Mouse (Mus musculus): ENCODE measurements around the gene Grm1. TPM values are rescaled to one million over a fixed set of nuclear protein-coding genes. Genes with fewer than 3 reads are reported as not detected.

Grm1 gene
- polyA plus RNA-seq, 2 experiments = not detected

- H3K27ac ChIP-seq = no peak overlapping the region
- H3K36me3 ChIP-seq (replicated peaks; ENCODE audit: control insufficient read depth, insufficient read depth, low read depth) = no peaks in the 10 kb centered on the region
- H3K4me1 ChIP-seq (replicated peaks; ENCODE audit: control insufficient read depth in 2 of 2, insufficient read depth in 2 of 2, low read length in 1 of 2) = no peaks in the 10 kb centered on the region
- no peak overlapping the region for H3K9ac ChIP-seq (replicated peaks)
- no peak overlapping the region for H3K4me3 ChIP-seq (ENCODE audit: insufficient read depth in 1 of 2, low read depth in 2 of 2, low read length in 2 of 2)
- ATAC-seq (ENCODE audit: insufficient read depth) (no peak), DNase-seq (ENCODE audit: low read depth in 3 of 3, low spot score in 3 of 3) (no peak)
- H3K27me3 ChIP-seq (ENCODE audit: control insufficient read depth, insufficient read depth, low read length) = no peaks in the 10 kb centered on the region
- no peaks in the 10 kb centered on the region for H3K9me3 ChIP-seq (ENCODE audit: control insufficient read depth, low read length)
- H3K4me2 ChIP-seq (ENCODE audit: low read depth) = no peak overlapping the region
- 66% methylated on average over 2 of the region's 2 CpGs for WGBS (ENCODE audit: insufficient replicate concordance)
- TF ChIP-seq CTCF (IDR thresholded peaks at IDR 0.05; ENCODE audit: low read depth) = no peak
- no peak for TF ChIP-seq EP300 (IDR thresholded peaks at IDR 0.05; ENCODE audit: low read depth)
Measured at GRCm38 (mm10) chr10:10947531-10947930, 134.6 kb downstream of the Grm1 start.

DNA sequence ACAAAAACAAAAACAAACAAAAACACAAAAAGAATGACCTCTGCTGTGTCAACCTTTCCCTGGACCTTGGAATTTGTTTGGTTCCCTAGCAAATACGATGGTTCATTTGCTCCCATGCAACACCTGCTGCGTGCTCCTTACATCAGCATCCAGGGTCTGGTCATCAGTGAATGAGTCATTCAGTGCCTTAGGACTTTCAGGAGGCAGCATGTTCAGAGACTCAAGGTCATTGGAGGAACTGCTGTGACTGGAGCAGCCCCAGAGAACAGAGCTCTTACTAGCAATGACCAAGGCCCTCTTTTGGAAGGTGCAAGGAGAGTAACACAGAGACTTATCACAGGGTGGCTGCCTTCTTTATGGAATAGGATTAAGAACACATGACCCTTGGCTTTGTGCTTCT is 138.2 kb downstream of the Grm1 start:
- H3K36me3 ChIP-seq (replicated peaks; ENCODE audit: control insufficient read depth, insufficient read depth, low read depth) = no peaks in the 10 kb centered on the region
- DNase-seq (ENCODE audit: low read depth in 3 of 3, low spot score in 3 of 3) (no peak), ATAC-seq (ENCODE audit: insufficient read depth) (no peak)
- no peak overlapping the region for H3K9ac ChIP-seq (replicated peaks)
- H3K27me3 ChIP-seq (ENCODE audit: control insufficient read depth, insufficient read depth, low read length) = no peaks in the 10 kb centered on the region
- H3K4me1 ChIP-seq (replicated peaks; ENCODE audit: control insufficient read depth in 2 of 2, insufficient read depth in 2 of 2, low read length in 1 of 2) = no peaks in the 10 kb centered on the region
- WGBS (ENCODE audit: insufficient replicate concordance) = 46% methylated on average over 2 of the region's 2 CpGs
- no peak overlapping the region for H3K27ac ChIP-seq
- no peak overlapping the region for H3K4me3 ChIP-seq (ENCODE audit: insufficient read depth in 1 of 2, low read depth in 2 of 2, low read length in 2 of 2)
- no peak overlapping the region for H3K4me2 ChIP-seq (ENCODE audit: low read depth)
- no peak for TF ChIP-seq EP300 (IDR thresholded peaks at IDR 0.05; ENCODE audit: low read depth)
- no peak for TF ChIP-seq CTCF (IDR thresholded peaks at IDR 0.05; ENCODE audit: low read depth)
- no peaks in the 10 kb centered on the region for H3K9me3 ChIP-seq (ENCODE audit: control insufficient read depth, low read length)

- H3K4me1 ChIP-seq (replicated peaks; ENCODE audit: control insufficient read depth in 2 of 2, insufficient read depth in 2 of 2, low read length in 1 of 2) = no peaks in the 10 kb centered on the region
- H3K4me2 ChIP-seq (ENCODE audit: low read depth) = no peak overlapping the region
- no peak overlapping the region for H3K9ac ChIP-seq (replicated peaks)
- ATAC-seq (ENCODE audit: insufficient read depth) (no peak), DNase-seq (ENCODE audit: low read depth in 3 of 3, low spot score in 3 of 3) (no peak)
- H3K27ac ChIP-seq = no peak overlapping the region
- H3K36me3 ChIP-seq (replicated peaks; ENCODE audit: control insufficient read depth, insufficient read depth, low read depth) = no peaks in the 10 kb centered on the region
- TF ChIP-seq CTCF (IDR thresholded peaks at IDR 0.05; ENCODE audit: low read depth) (no peak), EP300 (IDR thresholded peaks at IDR 0.05; ENCODE audit: low read depth) (no peak)
- H3K9me3 ChIP-seq (ENCODE audit: control insufficient read depth, low read length) = no peaks in the 10 kb centered on the region
- 58% methylated on average over 6 of the region's 6 CpGs for WGBS (ENCODE audit: insufficient replicate concordance)
- no peaks in the 10 kb centered on the region for H3K27me3 ChIP-seq (ENCODE audit: control insufficient read depth, insufficient read depth, low read length)
- no peak overlapping the region for H3K4me3 ChIP-seq (ENCODE audit: insufficient read depth in 1 of 2, low read depth in 2 of 2, low read length in 2 of 2)
Measured at GRCm38 (mm10) chr10:10942248-10942647, 139.9 kb downstream of the Grm1 start.

- TF ChIP-seq EP300 (IDR thresholded peaks at IDR 0.05; ENCODE audit: low read depth) = no peak
- no peak for TF ChIP-seq CTCF (IDR thresholded peaks at IDR 0.05; ENCODE audit: low read depth)
- H3K4me2 ChIP-seq (ENCODE audit: low read depth) = no peak overlapping the region
- no peaks in the 10 kb centered on the region for H3K36me3 ChIP-seq (replicated peaks; ENCODE audit: control insufficient read depth, insufficient read depth, low read depth)
- no peaks in the 10 kb centered on the region for H3K4me1 ChIP-seq (replicated peaks; ENCODE audit: control insufficient read depth in 2 of 2, insufficient read depth in 2 of 2, low read length in 1 of 2)
- 38% methylated on average over 3 of the region's 3 CpGs for WGBS (ENCODE audit: insufficient replicate concordance)
- H3K27ac ChIP-seq = no peak overlapping the region
- H3K9ac ChIP-seq (replicated peaks) = no peak overlapping the region
- H3K4me3 ChIP-seq (ENCODE audit: insufficient read depth in 1 of 2, low read depth in 2 of 2, low read length in 2 of 2) = no peak overlapping the region
- H3K9me3 ChIP-seq (ENCODE audit: control insufficient read depth, low read length) = no peaks in the 10 kb centered on the region
- H3K27me3 ChIP-seq (ENCODE audit: control insufficient read depth, insufficient read depth, low read length) = no peaks in the 10 kb centered on the region
- ATAC-seq (ENCODE audit: insufficient read depth) = no peak
- DNase-seq (ENCODE audit: low read depth in 3 of 3, low spot score in 3 of 3) = no peak
Measured at GRCm38 (mm10) chr10:10935806-10936205, 146.3 kb downstream of the Grm1 start.

- no peak for ATAC-seq (ENCODE audit: insufficient read depth)
- 48% methylated on average over 2 of the region's 2 CpGs for WGBS (ENCODE audit: insufficient replicate concordance)
- H3K9ac ChIP-seq (replicated peaks) = no peak overlapping the region
- no peaks in the 10 kb centered on the region for H3K4me1 ChIP-seq (replicated peaks; ENCODE audit: control insufficient read depth in 2 of 2, insufficient read depth in 2 of 2, low read length in 1 of 2)
- TF ChIP-seq EP300 (IDR thresholded peaks at IDR 0.05; ENCODE audit: low read depth) (no peak), CTCF (IDR thresholded peaks at IDR 0.05; ENCODE audit: low read depth) (no peak)
- DNase-seq (ENCODE audit: low read depth in 3 of 3, low spot score in 3 of 3) = no peak
- no peaks in the 10 kb centered on the region for H3K27me3 ChIP-seq (ENCODE audit: control insufficient read depth, insufficient read depth, low read length)
- no peak overlapping the region for H3K4me3 ChIP-seq (ENCODE audit: insufficient read depth in 1 of 2, low read depth in 2 of 2, low read length in 2 of 2)
- no peak overlapping the region for H3K4me2 ChIP-seq (ENCODE audit: low read depth)
- no peak overlapping the region for H3K27ac ChIP-seq
- H3K9me3 ChIP-seq (ENCODE audit: control insufficient read depth, low read length) = no peaks in the 10 kb centered on the region
- H3K36me3 ChIP-seq (replicated peaks; ENCODE audit: control insufficient read depth, insufficient read depth, low read depth) = no peaks in the 10 kb centered on the region
Measured at GRCm38 (mm10) chr10:10929672-10930071, 152.5 kb downstream of the Grm1 start.
